Mouse (Mus musculus) hindbrain, embryonic 11.5 days (tissue): ENCODE data around the gene Arl5c. TPM values are rescaled to one million over a fixed set of nuclear protein-coding genes. Genes with fewer than 3 reads are reported as not detected.

Source experiments
- ATAC-seq: fragments of 200-750 bp; cut with Nextera tagmentation; 2 replicates; pipeline ENCODE4 v1.8.0; 2017; ENCODE audit warnings: mild to moderate bottlenecking, moderate TSS enrichment, moderate library complexity; ENCODE audit not compliant: low FRiP score
- DNase-seq: peaks from one replicate; pipeline ENCODE4 v3.0.0-alpha.2; 2015; ENCODE audit warnings: low spot score
- H3K27ac ChIP-seq: fragments of 300-500 bp; sonication (generic); 2 replicates; pipeline ENCODE4 v1.5.1; 2014; ENCODE audit warnings: mild to moderate bottlenecking, low read depth, low read length
- H3K27me3 ChIP-seq: fragments of 300-500 bp; sonication (generic); 2 replicates; pipeline ENCODE4 v1.6.1; 2014; ENCODE audit warnings: mild to moderate bottlenecking, low read length, moderate library complexity, mixed read lengths; ENCODE audit not compliant: control insufficient read depth, insufficient read depth
- H3K36me3 ChIP-seq: fragments of 300-500 bp; sonication (generic); 2 replicates; pipeline ENCODE4 v1.6.1; 2014; ENCODE audit warnings: mild to moderate bottlenecking, low read length, moderate library complexity, mixed read lengths; ENCODE audit not compliant: control insufficient read depth, insufficient read depth
- H3K4me1 ChIP-seq: fragments of 300-500 bp; sonication (generic); replicated peaks from 2 replicates; pipeline ENCODE4 v1.6.1; 2014; ENCODE audit warnings: low read length, mixed read lengths; ENCODE audit not compliant: control insufficient read depth, insufficient read depth
- H3K4me2 ChIP-seq: fragments of 300-500 bp; sonication (generic); replicated peaks from 2 replicates; pipeline ENCODE4 v1.6.1; 2014; ENCODE audit warnings: mild to moderate bottlenecking, low read depth, low read length
- H3K4me3 ChIP-seq: fragments of 300-500 bp; sonication (generic); 2 replicates; pipeline ENCODE4 v1.5.1; 2014; ENCODE audit warnings: low read depth, low read length
- H3K9ac ChIP-seq: fragments of 300-500 bp; sonication (generic); 2 replicates; pipeline ENCODE4 v1.6.1; 2014; ENCODE audit warnings: low read depth, low read length
- H3K9me3 ChIP-seq: fragments of 300-500 bp; sonication (generic); 2 replicates; pipeline ENCODE4 v1.6.1; 2016; ENCODE audit warnings: low read length; ENCODE audit not compliant: control insufficient read depth
- WGBS: fragments of 180-500 bp; shearing (Covaris S2); extraction: QIAGEN DNeasy Blood & Tissue Kit; methylation state at CpG from one replicate; pipeline ENCODE4 v1.1.7; 2014; 5-methylcytosine and 5-hydroxymethylcytosine counted together
- polyA plus RNA-seq: library from polyadenylated mRNA; unstranded; fragments of >200 nt; fragmentation: Nextera tagmentation; extraction: Ambion mirVana; gene quantifications from 2 replicates; pipeline ENCODE4 v1.2.1, GENCODE M21; 2014

Gene Arl5c
- polyA plus RNA-seq, 1 experiment from 2014 or later = 10.2 TPM

- Histone ChIP-seq H3K4me3 (no peak overlapping the region), H3K4me1 (peaks cover 2% of the 10 kb centered on the region; the same call in 1 of the 2 replicates), H3K27me3 (peaks cover 27% of the 10 kb centered on the region), H3K36me3 (no peaks in the 10 kb centered on the region), H3K27ac (no peak overlapping the region), H3K9me3 (no peaks in the 10 kb centered on the region), H3K9ac (no peak overlapping the region), H3K4me2 (no peak overlapping the region)
- no peak for ATAC-seq
- WGBS = 89% methylated on average over 3 of the region's 3 CpGs
- no peak for DNase-seq
These were observed 12.5 kb downstream of the Arl5c start for GRCm38 (mm10) chr11:97983506-97983905.

DNA sequence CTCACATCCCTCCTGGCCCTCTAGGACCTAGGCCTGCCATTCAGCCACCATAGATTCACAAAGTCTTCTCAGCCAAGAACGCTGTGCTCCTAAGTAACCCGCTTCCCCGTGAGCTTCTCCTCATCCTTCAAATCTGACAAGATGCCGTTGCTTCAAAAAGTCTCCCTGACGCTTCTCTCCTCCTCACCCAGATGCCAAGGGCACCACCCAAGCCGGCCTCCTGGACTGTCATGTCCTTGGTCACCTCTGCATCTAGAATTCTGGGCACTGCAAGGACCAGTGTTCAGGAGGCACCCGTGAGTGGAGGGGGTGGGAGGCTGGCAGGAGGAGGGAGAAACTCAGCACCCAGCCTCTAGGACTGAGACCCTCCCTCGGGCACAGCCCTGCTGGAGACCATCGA lies 13.3 kb downstream of the Arl5c start:
- Histone ChIP-seq H3K9ac (no peak overlapping the region), H3K4me2 (no peak overlapping the region), H3K4me3 (no peak overlapping the region), H3K9me3 (no peaks in the 10 kb centered on the region), H3K27ac (no peak overlapping the region), H3K4me1 (peaks cover 2% of the 10 kb centered on the region; the same call in 1 of the 2 replicates), H3K36me3 (no peaks in the 10 kb centered on the region), H3K27me3 (peaks cover 27% of the 10 kb centered on the region)
- ATAC-seq (no peak), DNase-seq (no peak)
- WGBS = 90% methylated on average over 9 of the region's 9 CpGs

GRCm38 (mm10) chr11:97980531-97980966 lies 15.4 kb downstream of the Arl5c start:
- no peaks in the 10 kb centered on the region for H3K9me3 ChIP-seq
- no peak overlapping the region for H3K9ac ChIP-seq
- 55% methylated on average over 9 of the region's 9 CpGs for WGBS
- H3K4me1 ChIP-seq = no peaks in the 10 kb centered on the region; the same call in 1 of the 2 replicates
- H3K36me3 ChIP-seq = no peaks in the 10 kb centered on the region
- DNase-seq = no peak
- H3K4me3 ChIP-seq = no peak overlapping the region
- no peak overlapping the region for H3K4me2 ChIP-seq
- no peak for ATAC-seq
- H3K27me3 ChIP-seq = peaks cover 9% of the 10 kb centered on the region
- no peak overlapping the region for H3K27ac ChIP-seq

GRCm38 (mm10) chr11:97979824-97980495 lies 16.0 kb downstream of the Arl5c start:
- H3K27me3 ChIP-seq = peaks cover 4% of the 10 kb centered on the region; the same call in 1 of the 2 replicates
- no peak overlapping the region for H3K9ac ChIP-seq
- H3K4me2 ChIP-seq = no peak overlapping the region
- H3K4me3 ChIP-seq = no peak overlapping the region
- WGBS = 71% methylated on average over 10 of the region's 10 CpGs
- no peaks in the 10 kb centered on the region for H3K9me3 ChIP-seq
- no peaks in the 10 kb centered on the region; the same call in 1 of the 2 replicates for H3K4me1 ChIP-seq
- DNase-seq = no peak
- H3K27ac ChIP-seq = no peak overlapping the region
- no peak for ATAC-seq
- no peaks in the 10 kb centered on the region for H3K36me3 ChIP-seq

- Histone ChIP-seq H3K4me2 (no peak overlapping the region), H3K9me3 (no peaks in the 10 kb centered on the region), H3K4me1 (no peaks in the 10 kb centered on the region; the same call in 1 of the 2 replicates), H3K27ac (no peak overlapping the region), H3K9ac (no peak overlapping the region), H3K27me3 (no peaks in the 10 kb centered on the region), H3K36me3 (no peaks in the 10 kb centered on the region), H3K4me3 (no peak overlapping the region)
- 91% methylated on average over 13 of the region's 13 CpGs for WGBS
- no peak for DNase-seq
- no peak for ATAC-seq
These were observed 17.6 kb downstream of the Arl5c start for GRCm38 (mm10) chr11:97978392-97978791.

DNA sequence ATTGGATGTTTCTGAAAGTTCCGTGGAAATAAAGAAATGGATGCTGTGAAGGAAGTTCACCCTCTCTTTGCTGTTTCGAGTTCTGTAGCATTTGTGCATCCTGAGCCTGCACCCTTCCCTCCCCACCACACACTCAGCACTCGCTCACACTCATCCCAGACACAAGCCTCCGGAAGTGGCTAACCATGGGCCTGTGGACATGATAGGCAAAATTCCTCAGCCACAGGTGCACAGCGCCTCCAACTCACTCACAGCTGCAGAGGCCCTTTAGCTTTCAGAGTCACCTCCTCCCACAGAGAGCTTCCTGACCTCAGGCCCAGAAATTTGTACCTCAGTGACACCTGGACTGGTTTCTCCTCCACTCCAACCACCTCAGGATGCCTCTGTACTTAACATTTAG lies 18.2 kb downstream of the Arl5c start:
- Histone ChIP-seq H3K4me2 (no peak overlapping the region), H3K4me3 (no peak overlapping the region), H3K9me3 (no peaks in the 10 kb centered on the region), H3K9ac (no peak overlapping the region), H3K36me3 (no peaks in the 10 kb centered on the region), H3K4me1 (no peaks in the 10 kb centered on the region; the same call in 1 of the 2 replicates), H3K27me3 (no peaks in the 10 kb centered on the region), H3K27ac (no peak overlapping the region)
- WGBS = 76% methylated on average over 5 of the region's 5 CpGs
- ATAC-seq (no peak), DNase-seq (no peak)

GRCm38 (mm10) chr11:97974746-97975145 lies 21.2 kb downstream of the Arl5c start:
- no peak overlapping the region for H3K4me2 ChIP-seq
- 84% methylated on average over 5 of the region's 5 CpGs for WGBS
- H3K36me3 ChIP-seq = no peaks in the 10 kb centered on the region
- H3K4me1 ChIP-seq = no peaks in the 10 kb centered on the region
- no peak overlapping the region for H3K9ac ChIP-seq
- ATAC-seq = no peak
- H3K4me3 ChIP-seq = no peak overlapping the region
- DNase-seq = no peak
- no peaks in the 10 kb centered on the region for H3K9me3 ChIP-seq
- H3K27ac ChIP-seq = no peak overlapping the region
- no peaks in the 10 kb centered on the region for H3K27me3 ChIP-seq

DNA sequence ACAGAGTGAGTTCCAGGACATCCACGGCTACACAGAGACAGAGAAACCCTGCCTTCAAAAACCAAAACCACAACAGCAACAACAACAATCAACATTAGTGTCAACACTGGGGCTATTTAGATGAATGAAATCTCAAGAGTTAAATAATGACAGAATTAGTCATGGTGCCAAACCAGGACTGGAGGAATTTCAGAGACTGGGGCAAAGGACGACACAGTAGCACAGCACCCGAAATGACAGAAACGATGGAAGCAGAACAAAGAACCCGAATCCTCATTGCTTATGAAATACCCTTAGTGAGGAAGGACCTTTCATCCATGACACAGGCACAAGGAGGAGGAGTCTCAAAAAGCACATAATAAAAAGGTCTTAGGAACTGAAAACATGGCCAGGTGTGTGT lies 21.8 kb downstream of the Arl5c start:
- Histone ChIP-seq H3K9ac (no peak overlapping the region), H3K4me3 (no peak overlapping the region), H3K9me3 (no peaks in the 10 kb centered on the region), H3K4me2 (no peak overlapping the region), H3K27me3 (no peaks in the 10 kb centered on the region), H3K4me1 (no peaks in the 10 kb centered on the region), H3K36me3 (no peaks in the 10 kb centered on the region), H3K27ac (no peak overlapping the region)
- ATAC-seq = no peak
- 88% methylated on average over 5 of the region's 5 CpGs for WGBS
- no peak for DNase-seq

DNA sequence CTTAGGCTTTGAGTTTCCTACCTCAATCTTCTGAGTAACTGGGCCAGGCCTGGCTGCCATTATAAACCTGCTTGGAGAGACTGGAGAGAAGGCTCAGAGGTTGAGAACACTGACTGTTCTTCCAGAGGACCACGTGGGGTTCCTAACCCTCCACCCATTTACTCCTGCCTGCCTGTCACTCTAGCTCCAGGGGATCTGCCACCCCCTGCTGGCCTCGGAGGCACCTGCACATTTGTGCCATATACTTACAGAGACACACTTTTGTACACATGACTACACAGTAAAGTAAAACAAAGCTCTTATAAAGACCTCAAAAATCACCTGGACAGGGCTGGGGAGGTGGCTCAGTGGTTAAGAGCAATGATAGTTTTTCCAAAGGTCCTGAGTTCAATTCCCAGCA lies 23.5 kb downstream of the Arl5c start:
- no peak for DNase-seq
- H3K4me1 ChIP-seq = no peaks in the 10 kb centered on the region
- WGBS = 72% methylated on average over 2 of the region's 2 CpGs

More for the DNA sequence above, 23.5 kb downstream of the Arl5c start:
- no peak overlapping the region for H3K4me3 ChIP-seq
- H3K4me2 ChIP-seq = no peak overlapping the region
- no peak overlapping the region for H3K9ac ChIP-seq
- H3K27ac ChIP-seq = no peak overlapping the region
- no peak for ATAC-seq
- no peaks in the 10 kb centered on the region for H3K9me3 ChIP-seq
- H3K27me3 ChIP-seq = no peaks in the 10 kb centered on the region
- H3K36me3 ChIP-seq = no peaks in the 10 kb centered on the region
